Mouse (Mus musculus) cerebellum, adult 9-11 months (tissue): ENCODE results near the gene Cacna1c.

Experiments used
- DNase-seq: peaks from one replicate; pipeline ENCODE4 v3.0.0; 2022

The Cacna1c gene

DNA sequence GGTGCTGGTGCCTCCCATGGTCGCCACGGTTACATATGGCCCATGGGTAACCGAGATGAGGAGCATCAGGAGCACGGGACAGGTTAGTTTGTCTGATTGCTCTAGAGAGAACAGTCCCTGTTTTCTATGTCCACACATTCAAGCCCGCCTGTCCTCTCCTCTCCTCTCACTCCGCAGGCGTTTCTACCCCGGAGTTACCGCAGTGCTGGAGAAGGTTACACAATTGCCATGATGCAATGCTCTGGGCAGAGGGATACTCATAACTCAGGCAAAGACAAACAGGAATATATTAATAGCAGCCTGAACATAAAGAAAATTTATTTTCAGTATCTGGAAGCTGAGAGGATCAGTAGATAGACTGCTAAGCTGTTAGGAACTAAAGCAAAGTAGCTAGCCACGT lies 58.5 kb downstream of the Cacna1c start:
- no peak for DNase-seq

GRCm38 (mm10) chr6:119132863-119133262 lies 63.4 kb downstream of the Cacna1c start:
- no peak for DNase-seq

DNA sequence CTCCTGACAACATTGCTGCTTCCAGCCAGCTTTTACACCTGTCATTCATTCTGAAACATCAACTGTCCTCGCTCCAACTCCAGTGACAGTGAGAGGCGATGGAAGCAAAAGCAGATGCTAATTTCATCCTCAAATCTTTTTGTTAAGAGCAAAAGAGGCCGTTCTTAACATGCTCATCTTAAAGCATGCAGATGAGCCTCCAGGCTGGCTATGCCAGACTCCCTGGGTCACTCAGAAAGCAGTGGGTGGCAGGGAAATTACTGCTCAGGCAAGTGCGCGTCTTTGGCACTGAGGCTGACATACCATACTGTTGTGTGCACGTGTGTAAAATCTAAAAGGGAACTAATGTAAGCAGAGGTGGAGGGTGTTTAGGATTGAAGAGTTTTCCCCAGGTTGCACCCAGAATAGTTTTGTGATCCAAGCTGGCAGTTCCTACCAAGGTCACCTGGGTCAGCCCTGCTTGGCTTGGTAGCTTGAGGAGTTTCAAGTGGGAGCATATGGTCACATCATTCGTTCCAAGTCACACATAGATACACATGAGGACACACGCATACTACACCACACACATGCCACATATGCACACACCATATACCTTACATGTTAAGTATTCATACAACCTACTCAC lies 64.0 kb downstream of the Cacna1c start:
- no peak for DNase-seq

GRCm38 (mm10) chr6:119129664-119130063 lies 66.6 kb downstream of the Cacna1c start:
- no peak for DNase-seq

DNA sequence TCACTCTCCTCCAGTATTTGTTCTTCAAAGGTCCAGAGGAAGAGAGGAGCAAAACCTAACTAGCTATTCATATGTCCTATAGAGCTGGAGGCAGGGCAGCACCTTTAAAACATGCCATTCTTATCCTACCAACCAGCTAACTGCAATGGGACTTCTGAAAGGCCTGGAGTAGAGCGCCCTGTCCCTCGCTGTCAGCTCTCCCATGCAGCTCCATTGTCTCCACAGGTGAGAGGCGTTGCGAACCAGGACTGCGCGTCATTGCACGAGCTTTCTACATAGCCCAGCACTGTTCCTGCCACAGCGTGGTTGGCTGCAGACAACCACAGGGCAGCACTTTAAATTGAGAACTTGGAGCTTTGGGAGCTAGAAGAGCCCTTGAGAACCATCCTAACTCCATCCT lies 67.7 kb downstream of the Cacna1c start:
- no peak for DNase-seq

DNA sequence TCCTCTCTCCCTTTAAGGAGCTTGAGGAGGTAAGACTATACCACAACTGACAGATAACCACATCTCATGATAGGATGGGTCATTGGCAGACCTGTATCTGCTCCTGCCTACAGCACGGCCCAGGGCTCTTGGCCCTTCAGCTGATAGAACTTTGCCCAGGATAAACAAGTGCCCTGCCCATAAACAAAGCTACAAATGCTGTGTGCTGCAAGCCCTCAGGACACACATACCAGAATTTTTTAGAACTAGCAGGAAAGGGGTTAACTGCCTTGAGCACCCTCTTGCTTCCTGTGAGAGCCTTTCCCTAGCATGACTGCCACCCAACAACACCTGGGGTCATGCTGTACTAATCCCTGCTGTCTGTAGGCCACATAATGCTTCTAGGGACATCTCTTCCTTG lies 68.1 kb downstream of the Cacna1c start:
- no peak for DNase-seq

- no peak for DNase-seq
These were observed 69.2 kb downstream of the Cacna1c start for GRCm38 (mm10) chr6:119126991-119127390.

- no peak for DNase-seq
These were observed 77.8 kb downstream of the Cacna1c start for GRCm38 (mm10) chr6:119118371-119118770.

DNA sequence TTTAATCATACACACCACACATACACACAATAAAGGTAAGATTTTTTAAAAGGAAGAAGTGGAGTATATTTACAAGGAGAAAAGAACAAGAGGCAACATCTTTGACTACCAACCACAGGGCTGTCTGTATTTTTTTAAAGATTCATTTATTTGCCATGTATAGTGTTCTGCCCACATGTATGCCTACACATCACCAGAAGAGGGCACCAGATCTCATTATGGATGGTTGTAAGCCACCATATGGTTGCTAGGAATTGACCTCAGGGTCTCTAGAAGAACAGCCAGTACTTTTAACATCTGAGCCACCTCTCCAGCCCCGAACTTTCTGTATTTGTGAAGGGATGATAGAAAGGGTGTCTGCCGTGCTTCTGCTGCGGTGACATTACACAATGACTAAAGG lies 79.9 kb downstream of the Cacna1c start:
- DNase-seq, result no peak

DNA sequence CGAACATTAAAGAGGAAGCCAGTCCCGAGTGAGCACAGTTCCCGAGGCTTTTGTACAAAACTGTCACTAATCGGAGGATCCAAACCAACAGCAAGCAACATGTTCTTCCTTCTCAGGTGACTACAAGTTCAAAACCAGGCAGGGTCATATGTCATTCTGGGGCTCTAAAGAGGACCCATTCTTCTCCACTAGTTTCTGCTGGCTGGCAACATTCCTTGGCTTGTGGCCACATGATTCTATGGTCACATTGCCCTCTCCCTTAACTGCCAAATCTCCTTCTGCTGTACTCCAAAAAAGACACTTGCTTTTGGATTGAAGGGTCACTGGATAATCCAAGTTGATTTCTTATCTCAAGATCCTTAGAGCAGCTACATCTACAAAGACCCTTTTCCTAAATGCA lies 82.9 kb downstream of the Cacna1c start:
- no peak for DNase-seq

GRCm38 (mm10) chr6:119110369-119110768 lies 85.8 kb downstream of the Cacna1c start:
- DNase-seq, result no peak

DNA sequence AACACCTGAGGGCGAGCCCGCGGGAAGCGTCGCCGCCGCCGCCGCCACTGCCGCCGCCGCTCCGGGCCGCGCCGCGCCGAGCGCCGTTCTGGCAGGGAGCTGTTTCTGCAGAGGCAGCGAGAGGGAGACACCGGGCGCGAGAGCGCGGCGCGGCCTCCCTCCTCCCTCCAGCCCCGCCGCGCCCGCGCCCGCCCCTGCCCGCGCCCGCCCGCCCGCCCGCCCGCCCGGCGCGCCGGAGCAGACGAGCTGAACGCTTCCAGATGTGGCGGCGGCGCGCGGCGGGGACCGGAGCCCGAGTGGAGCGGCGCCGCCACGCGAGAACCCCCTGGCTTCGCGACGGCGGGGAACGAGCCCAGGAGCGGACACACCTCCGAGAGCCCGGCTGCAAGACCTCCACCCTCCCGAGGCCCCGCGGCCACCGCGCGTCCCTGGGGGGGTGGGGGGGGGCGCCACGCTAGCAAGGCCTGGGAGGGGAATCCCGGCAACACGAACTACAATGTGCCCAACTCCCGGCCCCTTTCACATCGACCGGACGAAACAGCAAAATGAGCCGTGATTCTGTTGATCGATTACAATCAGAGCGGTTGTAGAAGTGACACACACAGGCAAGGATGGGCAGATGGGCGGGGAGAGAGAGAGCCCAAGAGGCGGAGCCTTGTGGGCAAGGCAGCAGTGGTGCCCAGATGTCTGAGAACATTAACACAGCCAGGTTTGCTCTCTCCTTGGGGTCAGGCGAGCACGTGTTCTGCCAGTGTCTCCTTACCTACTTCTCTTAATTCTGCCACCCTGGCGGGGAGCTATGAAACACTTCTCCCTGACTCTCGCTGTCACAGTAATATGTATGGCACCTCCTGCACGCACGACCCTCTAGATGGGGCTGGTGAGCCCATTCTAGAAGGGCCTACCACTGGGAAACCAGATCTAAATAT lies 87.5 kb downstream of the Cacna1c start:
- peak; percentile 76 for DNase-seq

GRCm38 (mm10) chr6:119107856-119108465 lies 88.3 kb downstream of the Cacna1c start:
- peak; percentile 66 for DNase-seq

GRCm38 (mm10) chr6:119107140-119107855 lies 88.9 kb downstream of the Cacna1c start:
- DNase-seq, result peak; percentile 75

DNA sequence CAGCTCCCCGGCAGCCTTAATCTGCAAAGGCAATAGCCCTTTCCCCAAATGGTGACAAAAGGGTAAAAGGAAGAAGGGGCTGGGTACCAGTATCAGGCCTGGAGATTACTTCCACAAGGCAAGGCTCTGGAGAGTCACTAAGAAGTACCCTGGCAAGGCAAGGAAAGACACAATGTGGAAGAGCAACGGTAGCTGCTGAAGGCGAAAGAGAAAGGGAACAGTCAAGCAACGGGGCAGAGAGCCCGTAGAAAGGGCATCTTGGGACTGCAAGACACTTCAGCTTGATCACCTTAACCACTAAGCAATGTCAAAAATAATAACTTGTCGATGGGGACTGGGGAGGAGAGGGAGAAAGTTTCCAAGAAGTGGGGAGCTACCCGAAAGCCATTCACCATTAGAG lies 89.5 kb downstream of the Cacna1c start:
- peak; percentile 45 for DNase-seq

DNA sequence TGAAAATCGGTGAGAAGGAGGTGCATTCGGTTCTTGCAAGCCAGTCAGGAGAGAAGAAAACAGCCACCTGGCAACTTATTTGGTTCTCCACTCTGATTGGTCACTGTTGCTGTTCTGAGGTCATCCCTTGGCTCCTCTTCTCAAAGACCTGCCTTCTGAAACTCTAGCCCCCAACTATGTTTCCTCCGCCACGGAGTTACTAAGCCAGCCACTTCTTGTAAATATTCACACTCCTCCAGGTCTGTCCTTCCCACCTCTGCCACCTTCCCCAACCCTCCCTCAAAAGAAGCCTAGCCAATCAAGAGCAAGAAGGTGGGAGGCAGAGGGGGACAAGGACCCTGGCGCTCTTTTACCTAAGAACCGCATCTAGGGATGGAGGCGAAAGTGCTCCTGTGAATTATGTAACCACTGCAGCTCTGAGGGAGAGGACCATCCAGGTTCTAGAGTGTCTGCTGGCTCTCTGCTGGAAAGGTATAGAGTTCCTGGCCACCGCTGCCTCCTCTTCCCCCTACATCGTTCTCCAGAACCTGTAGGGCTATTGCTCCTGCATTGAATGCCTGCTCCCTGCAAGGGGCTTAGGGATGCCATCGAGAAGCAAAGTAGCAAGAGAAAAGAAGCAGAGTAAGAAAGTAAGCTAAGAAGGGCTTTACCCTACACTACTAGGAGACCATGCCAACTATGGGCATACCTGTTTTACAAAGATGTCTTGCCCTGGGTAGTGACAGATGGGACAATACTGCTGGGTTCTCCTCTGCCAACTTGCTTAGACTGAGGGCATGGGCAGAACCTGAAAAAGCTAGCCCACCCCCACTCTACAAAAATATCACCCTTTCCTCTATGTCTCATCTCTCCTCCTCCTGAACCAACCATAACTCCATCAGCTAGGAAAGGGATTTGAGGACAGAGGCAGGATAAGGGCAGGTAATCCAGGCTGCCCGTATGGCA lies 90.3 kb downstream of the Cacna1c start:
- peak; percentile 86 for DNase-seq

GRCm38 (mm10) chr6:119104246-119104645 lies 92.0 kb downstream of the Cacna1c start:
- DNase-seq, result peak; percentile 88

DNA sequence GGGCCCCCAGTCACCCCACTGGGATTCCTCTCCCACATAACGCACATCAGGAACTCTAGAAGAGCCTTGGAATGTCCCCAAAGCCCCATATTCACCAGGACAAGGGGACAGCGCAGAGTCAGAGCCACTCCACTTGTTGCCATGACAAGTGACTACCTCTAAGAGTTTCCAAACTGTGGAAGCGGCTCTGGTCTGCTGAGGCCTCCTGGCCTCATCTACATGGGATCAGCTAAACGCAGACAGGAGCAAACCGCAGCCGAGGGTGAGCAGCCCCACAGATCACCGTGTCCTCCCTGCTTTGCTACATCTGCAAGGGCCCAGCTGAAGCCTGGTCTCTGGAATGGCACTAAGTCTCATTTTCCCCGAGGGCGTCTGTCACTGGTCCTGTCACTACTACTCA lies 93.3 kb downstream of the Cacna1c start:
- DNase-seq, result peak; percentile 23

DNA sequence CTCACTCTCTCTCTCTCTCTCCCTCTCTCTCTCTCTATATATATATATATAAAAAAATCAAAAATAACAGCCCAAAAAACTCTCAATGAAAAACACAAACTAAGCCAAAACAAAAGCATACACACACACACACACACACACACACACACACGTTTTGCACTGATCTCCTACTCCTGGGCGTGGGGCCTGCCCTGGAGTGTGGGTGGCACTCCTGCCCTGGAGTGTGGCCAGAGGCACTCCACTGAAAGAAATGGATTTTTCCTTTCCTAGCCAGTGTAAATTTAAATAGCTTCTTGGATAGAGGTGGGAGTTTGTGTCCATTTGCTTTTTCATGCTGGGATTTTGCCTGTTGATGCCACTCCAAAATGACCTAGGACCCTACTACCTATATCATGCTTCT lies 96.9 kb downstream of the Cacna1c start:
- DNase-seq, result peak; percentile 25

DNA sequence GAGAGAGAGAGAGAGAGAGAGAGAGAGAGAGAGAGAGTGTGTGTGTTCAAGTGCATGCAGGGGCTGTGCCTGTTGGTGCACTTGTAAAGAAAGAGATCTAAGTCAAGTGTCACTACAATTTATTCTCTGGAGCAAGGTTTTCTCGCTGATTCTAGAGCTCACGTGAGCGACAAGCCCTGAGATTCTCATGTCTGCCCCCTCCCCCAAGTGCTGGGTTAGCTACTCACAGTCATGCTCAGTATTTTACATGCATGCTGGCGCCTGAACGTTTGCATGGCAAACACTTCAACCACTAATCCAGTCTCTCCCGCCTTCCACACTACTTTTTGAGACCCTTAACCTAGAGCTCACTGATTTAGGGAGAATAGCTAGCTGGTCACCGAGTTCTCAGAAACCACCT lies 99.7 kb downstream of the Cacna1c start:
- peak; percentile 8 for DNase-seq

- peak; percentile 67 for DNase-seq
These were observed 101.1 kb downstream of the Cacna1c start for GRCm38 (mm10) chr6:119095081-119095480.

DNA sequence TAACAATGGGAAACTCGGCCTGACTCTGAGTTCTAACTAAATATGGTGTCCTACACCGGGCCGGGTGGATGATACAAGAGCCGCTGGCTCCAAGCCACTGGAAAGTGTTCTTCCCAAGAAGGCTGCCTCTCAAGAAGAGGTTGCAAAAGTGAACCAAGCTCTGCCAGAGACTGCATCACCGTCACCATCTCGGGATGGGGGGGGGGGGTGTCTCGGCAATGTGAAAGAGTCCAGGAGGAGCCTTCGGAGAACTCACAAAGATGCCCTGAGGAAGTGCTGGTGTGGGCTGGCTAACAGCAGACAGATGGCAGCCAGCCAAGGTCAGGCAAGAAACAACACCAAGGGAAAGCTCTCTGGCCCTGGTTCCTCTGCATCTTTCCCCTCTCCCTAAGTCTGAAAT lies 107.0 kb downstream of the Cacna1c start:
- DNase-seq, result no peak
